Mouse (Mus musculus) activated CD4-positive, CD25-positive, alpha-beta regulatory T cell (primary cell): ENCODE results near the gene Polg2. TPM values are rescaled to one million over a fixed set of nuclear protein-coding genes. Genes with fewer than 3 reads are reported as not detected.

Experiments used
- polyA plus RNA-seq, 2 experiments: library from polyadenylated mRNA; unstranded; fragments of 100-300 nt; shearing (Covaris generic); gene quantifications; one replicate each; pipeline ENCODE4 v1.2.1; 2017

Polg2 gene
- 10 to 100 TPM; 18.9 to 31.9 TPM for polyA plus RNA-seq

GRCm38 (mm10) chr11:106779388-106780088, at the start of gene Polg2:
Gene Polg2, minus strand, starts transcription at chr11:106779537.

GRCm38 (mm10) chr11:106788775-106789459, 9.6 kb upstream of the Polg2 start, which contains the start of the genes Ddx5 and Cep95:
Gene Ddx5, minus strand, starts transcription at chr11:106789185.
Gene Cep95, plus strand, starts transcription at chr11:106789252.

GRCm38 (mm10) chr11:106751039-106752018, 28.0 kb downstream of the Polg2 start, which contains the start of gene Milr1:
Gene Milr1, plus strand, starts transcription at chr11:106751226.

DNA sequence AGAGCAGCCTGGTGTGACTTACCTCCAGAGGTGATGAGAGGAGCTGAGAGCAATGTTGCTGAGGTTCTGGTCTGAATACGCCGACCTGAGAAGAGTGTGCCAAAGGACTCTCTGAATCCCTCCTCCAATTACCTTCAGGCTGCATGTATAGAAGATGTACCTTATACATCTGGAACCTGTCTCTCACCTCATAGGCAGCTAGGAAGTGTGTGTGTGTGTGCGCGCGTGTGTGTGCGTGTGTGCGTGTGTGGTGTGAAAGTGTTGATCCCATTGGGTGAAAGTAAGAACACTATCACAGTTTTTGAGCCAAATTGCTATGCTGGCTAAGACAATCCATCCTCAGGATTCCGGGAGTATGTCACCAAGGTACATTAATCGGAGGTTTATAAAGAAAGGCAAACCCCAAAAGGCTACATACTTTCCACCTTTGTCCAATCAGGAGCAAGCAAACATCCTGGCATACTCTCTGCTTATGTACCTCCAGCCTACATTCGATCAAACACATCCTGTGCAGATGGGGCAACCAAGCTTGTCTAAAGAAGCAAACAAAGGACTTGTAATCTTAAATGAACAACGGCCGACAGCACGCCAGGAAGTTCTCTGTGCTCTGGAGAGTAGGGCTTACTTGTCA, 29.1 kb downstream of the Polg2 start, which contains the start of gene Pecam1:
Gene Pecam1, minus strand, starts transcription at position 508 of the 631 bp plus-strand sequence.

Other genes starting within 250 kb of the Polg2 start
- 10 to 100 TPM; 17.6 to 28.6 TPM for gene Tex2, start 166.1 kb downstream of the Polg2 start, polyA plus RNA-seq
- 100 to 1,000 TPM in 1 of 2 experiments, 10 to 100 TPM in 1; 95.9 to 101 TPM for gene Pecam1, start 28.9 kb downstream of the Polg2 start, polyA plus RNA-seq
- gene Milr1, start 28.3 kb downstream of the Polg2 start, polyA plus RNA-seq = 10 to 100 TPM in 1 of 2 experiments, 1 to 10 TPM in 1; 9.5 to 11.1 TPM
- gene Ddx5, start 9.6 kb upstream of the Polg2 start, polyA plus RNA-seq = 100 to 1,000 TPM; 576 to 643 TPM
- 10 to 100 TPM; 26.0 to 32.4 TPM for gene Cep95, start 9.7 kb upstream of the Polg2 start, polyA plus RNA-seq
- 10 to 100 TPM; 16.9 to 58.4 TPM for gene Smurf2, start 141.2 kb upstream of the Polg2 start, polyA plus RNA-seq
- gene Kpna2, start 220.0 kb upstream of the Polg2 start, polyA plus RNA-seq = 10 to 100 TPM; 89.2 to 89.8 TPM
- gene 1810010H24Rik, start 246.1 kb upstream of the Polg2 start, polyA plus RNA-seq = 1 to 10 TPM in 1 of 2 experiments, under 1 TPM in 1; 0.54 to 2.9 TPM